Mouse (Mus musculus) bone marrow macrophage, adult 2 months (primary cell): ENCODE measurements around the gene Scamp1. TPM values are rescaled to one million over a fixed set of nuclear protein-coding genes. Genes with fewer than 3 reads are reported as not detected.

Experiments
- H3K27ac ChIP-seq: 2 replicates; pipeline ENCODE4 v1.5.1; 2012; ENCODE audit warnings: low read depth, low read length; ENCODE audit not compliant: insufficient read depth
- H3K4me1 ChIP-seq: 2 replicates; pipeline ENCODE4 v1.6.1; 2012; ENCODE audit warnings: low read length; ENCODE audit not compliant: control insufficient read depth, insufficient read depth
- H3K4me3 ChIP-seq: 2 replicates; pipeline ENCODE4 v1.5.1; 2012; ENCODE audit warnings: mild to moderate bottlenecking, low read length, moderate library complexity; ENCODE audit not compliant: insufficient read depth
- CTCF ChIP-seq: IDR thresholded peaks from 2 replicates; pipeline ENCODE4 v1.5.1; 2012; ENCODE audit warnings: low read depth, mild to moderate bottlenecking, low read length, moderate library complexity
- POLR2A ChIP-seq: IDR thresholded peaks from 2 replicates; pipeline ENCODE4 v1.6.1; 2012; ENCODE audit warnings: mild to moderate bottlenecking, low read depth, low read length, borderline replicate concordance
- polyA plus RNA-seq: library from polyadenylated mRNA; stranded (reverse); fragments of >200 nt; gene quantifications from 2 replicates; pipeline ENCODE4 v1.2.4, GENCODE M21; 2012; ENCODE audit not compliant: missing spikeins, insufficient read depth, insufficient read length

Scamp1 gene
- polyA plus RNA-seq, 1 experiment = 28.0 TPM

DNA sequence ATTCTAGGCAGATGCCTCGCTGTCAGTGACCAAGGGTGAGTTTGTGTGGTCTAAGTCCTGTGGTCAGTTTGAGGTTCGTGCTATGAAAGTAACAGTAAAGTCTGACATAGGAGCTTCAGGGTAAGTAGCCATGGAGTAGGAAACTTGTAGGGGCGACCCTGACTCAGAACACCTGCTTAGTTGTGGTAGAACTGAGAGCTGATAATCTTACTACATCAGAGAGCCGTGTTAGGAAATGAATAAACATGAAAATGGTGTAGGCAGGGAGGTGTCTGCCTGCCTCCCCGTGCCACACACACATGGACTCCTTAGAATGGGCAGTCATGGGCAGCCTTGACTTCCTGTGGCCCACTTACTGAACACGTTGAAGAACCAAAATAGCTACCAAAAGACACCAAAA, 132.0 kb downstream of the Scamp1 start:
- TF ChIP-seq POLR2A (no peak), CTCF (no peak)
- Histone ChIP-seq H3K4me3 (no peak overlapping the region), H3K4me1 (peaks cover 80% of the 10 kb centered on the region), H3K27ac (peak overlapping the region; percentile 100)

- TF ChIP-seq CTCF (no peak), POLR2A (no peak)
These were observed 132.8 kb downstream of the Scamp1 start for GRCm38 (mm10) chr13:94152836-94153235.

More at GRCm38 (mm10) chr13:94152836-94153235, 132.8 kb downstream of the Scamp1 start:
- peaks cover 79% of the 10 kb centered on the region for H3K4me1 ChIP-seq
- H3K27ac ChIP-seq = peak overlapping the region; percentile 31
- no peak overlapping the region for H3K4me3 ChIP-seq

Other genes with a start within 250 kb of the Scamp1 start
- 50.4 and 54.7 TPM in 2 replicates for gene Lhfpl2, start 228.1 kb downstream of the Scamp1 start, polyA plus RNA-seq
- 73.7 and 77.7 TPM in 2 replicates for gene Ap3b1, start 73.1 kb upstream of the Scamp1 start, polyA plus RNA-seq